In genomic region chr8:96389251-96389650, GRCm38 (mm10) we compare ENCODE assay signal across 15 mouse cellular contexts.
DNase-seq lines count a peak whose midpoint lies in the region.
"Had no signal": no experiment of that assay in that cellular context is flagged by ENCODE, and none has a peak within 500 bp of the region (broad histone marks: within the 10 kb centered on the region; RNA-seq: fewer than 3 reads in every experiment).

No protein-coding gene starts in this region.

- peak; percentile 68 to 77 for DNase-seq in adrenal gland, adult (ENCODE audit: inconsistent age in 2 of 2, low spot score in 1 of 2)
- DNase-seq in adrenal gland, adult 18-20 months (ENCODE audit: low spot score in 2 of 2): no peak
- peak; percentile 4 for DNase-seq in testis, postnatal 14 days (ENCODE audit: low spot score)
- DNase-seq in testis, postnatal 10 days (ENCODE audit: low spot score): no peak
- DNase-seq in adrenal gland, postnatal 14 days: peak; percentile 17
- peak; percentile 33 to 44 for DNase-seq in adrenal gland, postnatal 36 days
- no peak for DNase-seq in cerebellum, adult 8-10 months
- DNase-seq in frontal cortex, postnatal 25 days (ENCODE audit: low spot score in 2 of 2): no peak
- DNase-seq: B cell, adult 2 months; cerebellum, adult 11 months; cerebellum, adult 18-20 months; cerebellum, adult 9-10 months; cerebellum, postnatal 10 days; cerebellum, postnatal 25 days; forebrain, postnatal 0 days had no signal

Comparison
In these comparisons a context has a peak if more than half of its experiments do, and no peak if none do; other contexts are left out.
1. DNase-seq: peak in adrenal gland, adult (2 of 2), testis, postnatal 14 days (single experiment), adrenal gland, postnatal 14 days (single experiment) and adrenal gland, postnatal 36 days (2 of 2); none in adrenal gland, adult 18-20 months (0 of 2), testis, postnatal 10 days (single experiment), cerebellum, adult 8-10 months (single experiment) and frontal cortex, postnatal 25 days (0 of 2).